Mouse (Mus musculus): ENCODE data around the gene Per3.

Gene Per3

GRCm38 (mm10) chr4:150957106-150957458 is 87.4 kb downstream of the Per3 start:
- DNase-seq (ENCODE audit: low spot score) = no peak

- no peak for DNase-seq (ENCODE audit: low spot score)
Observed at GRCm38 (mm10) chr4:150956369-150957105, 87.9 kb downstream of the Per3 start.
